Mouse (Mus musculus) T-helper 1 cell (primary cell): ENCODE results near the gene Ino80.

Experiments used
- in situ Hi-C: fragments of 300-600 bp; cut with MboI, MseI; formaldehyde crosslinking; loops from one replicate; pipeline ENCODE4 v1.15.1; 2025; ENCODE audit warnings: high pct_unique_total_duplicates

Gene Ino80

DNA sequence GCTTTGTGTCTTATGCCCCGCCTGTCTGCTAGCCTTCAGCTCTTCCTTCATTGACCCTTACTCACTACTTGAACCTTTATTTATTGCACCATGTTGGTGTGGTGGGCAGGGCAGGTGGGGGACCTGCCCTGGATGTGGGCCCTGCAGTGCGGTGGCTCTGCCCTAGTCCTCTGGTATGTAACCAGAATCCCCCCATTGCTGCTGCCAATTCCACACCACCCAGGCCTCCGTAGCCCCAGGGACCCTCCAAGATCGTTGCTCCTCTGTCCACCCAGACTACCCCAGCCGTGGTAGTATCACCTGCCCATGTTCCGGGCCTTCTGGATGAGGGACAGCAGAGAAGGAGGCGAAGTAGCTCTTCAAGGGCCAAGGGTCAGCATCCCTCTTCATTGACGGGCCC is 123.8 kb downstream of the Ino80 start:
- in situ Hi-C loops, result no loop called here

DNA sequence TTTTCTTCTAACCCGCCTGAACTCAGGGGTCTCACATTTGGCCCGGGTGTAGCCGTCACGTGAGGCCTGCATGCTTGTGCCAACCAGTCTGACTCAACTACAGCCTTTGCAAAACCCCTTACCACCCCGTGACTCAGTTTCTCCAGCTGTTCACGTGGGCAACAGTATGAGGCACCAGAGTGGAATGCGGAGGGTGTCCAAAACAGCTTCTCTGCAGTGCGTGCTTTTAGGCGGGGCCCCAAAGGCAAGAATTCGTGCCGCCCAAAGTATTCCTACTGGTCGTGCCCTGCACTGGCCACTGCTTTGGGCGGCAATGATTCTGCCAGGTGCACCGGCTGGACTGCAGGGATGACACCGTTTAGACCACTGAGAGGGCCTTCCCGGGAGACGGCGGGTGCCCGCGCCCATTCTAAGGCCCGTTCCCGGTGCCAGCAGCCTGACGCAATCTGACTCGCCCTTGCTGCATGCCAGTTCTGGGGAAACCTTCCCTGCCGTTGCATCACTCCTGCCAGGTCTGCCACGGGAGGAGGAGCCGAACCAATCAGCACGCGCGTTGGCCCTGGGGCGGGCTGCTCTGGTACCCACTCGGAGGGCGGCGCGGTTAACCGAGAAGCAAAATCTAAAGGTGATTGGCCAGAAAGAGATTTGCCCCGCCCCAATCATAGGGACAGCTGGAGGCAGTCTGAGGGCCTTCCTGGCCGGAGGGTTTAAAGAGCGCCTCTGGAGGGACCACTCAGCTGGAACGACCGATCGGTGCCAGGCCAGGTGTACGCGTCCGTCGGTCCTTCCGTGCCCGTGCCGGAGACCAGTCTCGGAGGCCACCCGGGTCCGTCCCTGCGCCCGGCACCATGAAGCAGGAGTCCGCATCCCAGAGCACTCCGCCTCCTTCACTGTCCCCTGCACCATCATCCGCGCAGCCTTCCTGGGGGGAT is 126.7 kb downstream of the Ino80 start, which contains the start of gene Chac1:
Gene Chac1 (plus strand): TSS at position 675 of the 932 bp plus-strand sequence.
- in situ Hi-C loops, result no loop called here

DNA sequence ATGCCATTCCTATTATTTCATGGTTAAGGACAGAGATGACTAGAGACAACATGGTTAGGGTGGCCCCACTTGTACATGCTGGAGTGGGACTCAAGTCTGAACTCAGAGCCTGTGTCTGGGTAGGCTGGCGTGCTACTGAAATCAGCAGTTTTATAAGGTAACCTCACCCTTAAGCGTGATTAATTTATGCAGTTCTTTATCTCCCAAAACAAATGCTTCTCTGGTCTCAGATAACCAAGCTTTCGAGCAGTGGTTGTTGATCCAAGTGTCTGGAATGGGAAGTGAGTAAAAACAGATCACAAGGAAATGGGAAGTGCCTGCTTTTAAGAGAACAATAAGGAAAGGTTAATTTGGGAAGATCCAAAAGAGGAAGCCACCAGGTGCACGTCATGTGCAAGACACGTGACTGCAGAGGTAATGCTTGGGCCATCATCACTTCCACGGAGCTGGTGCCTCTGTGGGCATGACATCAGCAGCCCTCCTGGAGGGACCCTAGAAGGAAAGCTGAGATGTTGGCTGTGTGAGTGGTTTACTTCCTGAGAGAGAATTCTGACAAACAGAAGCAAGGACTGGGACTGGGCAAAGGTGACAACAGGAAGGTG is 132.8 kb downstream of the Ino80 start:
- in situ Hi-C loops, result no loop called here

DNA sequence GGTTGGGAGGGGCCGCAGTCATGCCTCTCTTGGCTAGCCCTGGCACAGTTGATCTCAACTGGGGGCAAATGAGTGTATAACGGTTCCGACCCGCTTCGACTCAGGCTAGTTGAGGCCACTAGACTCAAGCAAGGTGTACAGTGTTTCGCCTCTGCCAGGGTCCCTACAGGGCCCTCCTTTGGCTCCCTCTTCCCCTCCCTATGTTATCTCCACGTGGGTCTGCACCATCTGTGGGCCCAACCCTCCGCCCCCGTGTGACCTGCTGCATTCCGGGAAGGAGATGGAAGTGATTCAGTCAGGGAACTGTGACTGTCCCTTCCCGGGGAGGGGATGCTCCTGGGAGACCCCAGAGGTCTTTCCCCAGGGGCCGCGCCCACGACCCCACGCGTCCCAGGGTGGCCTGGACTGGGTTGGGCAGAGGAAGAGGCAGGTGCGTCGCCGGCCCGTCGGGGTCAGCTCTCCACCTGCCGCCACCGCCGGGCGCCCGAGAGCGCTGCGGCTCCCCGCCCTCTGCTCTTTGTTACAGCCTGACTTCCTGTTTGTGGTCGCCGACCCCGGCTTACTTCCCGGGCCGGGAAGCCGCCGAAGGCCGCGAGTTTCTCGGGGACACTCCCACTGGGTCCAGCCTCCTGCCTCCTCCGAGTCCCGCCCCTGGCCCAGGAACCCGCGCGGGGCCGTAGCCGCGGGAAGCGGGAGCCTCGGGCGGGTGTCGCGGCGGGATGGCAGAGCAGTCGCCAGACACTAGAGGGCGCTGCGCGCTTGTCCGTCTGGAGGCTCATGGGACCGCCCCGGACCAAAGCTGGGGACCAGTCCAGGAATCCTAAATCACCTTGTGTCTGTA is 139.8 kb downstream of the Ino80 start:
- in situ Hi-C loops, result no loop called here

DNA sequence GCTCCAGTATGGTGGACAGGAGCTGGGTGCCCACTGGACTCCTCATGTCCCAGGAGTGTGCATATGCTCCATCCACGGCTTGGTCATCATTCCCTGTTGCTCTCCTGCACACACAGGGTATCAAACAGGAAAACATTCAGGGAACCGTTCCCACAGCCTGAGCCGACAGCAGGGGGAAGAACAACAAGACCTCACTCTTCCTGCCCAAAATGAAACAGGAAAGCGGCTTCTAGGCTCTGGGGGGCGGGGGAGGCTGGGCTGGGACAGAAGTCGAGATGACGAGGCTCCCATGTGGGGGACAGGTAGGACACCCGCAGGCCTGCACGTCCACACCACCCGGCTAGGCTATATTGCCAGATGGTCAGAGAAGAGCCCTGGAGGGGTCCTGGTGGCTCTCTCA is 141.0 kb downstream of the Ino80 start:
- in situ Hi-C loops, result no loop called here

DNA sequence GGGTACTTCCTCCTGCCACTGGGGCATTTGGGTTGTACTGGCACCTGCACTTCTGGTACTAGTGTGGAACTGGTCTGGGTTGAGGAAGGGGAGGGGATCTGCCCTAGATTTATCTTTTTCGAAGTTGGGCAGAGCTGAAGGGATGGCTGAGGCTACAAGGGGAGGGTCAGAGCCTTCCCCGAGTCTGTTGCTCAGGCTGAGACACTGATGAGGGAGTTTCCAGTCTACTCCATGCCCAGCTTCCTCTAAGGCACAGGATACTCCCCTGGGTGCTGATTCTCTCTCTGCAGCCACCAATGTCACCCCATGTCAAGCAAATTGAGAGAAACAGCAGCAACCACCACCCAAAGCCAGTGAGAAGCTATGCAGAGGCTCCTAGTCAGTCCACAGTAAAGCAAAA is 141.5 kb downstream of the Ino80 start:
- in situ Hi-C loops, result no loop called here

DNA sequence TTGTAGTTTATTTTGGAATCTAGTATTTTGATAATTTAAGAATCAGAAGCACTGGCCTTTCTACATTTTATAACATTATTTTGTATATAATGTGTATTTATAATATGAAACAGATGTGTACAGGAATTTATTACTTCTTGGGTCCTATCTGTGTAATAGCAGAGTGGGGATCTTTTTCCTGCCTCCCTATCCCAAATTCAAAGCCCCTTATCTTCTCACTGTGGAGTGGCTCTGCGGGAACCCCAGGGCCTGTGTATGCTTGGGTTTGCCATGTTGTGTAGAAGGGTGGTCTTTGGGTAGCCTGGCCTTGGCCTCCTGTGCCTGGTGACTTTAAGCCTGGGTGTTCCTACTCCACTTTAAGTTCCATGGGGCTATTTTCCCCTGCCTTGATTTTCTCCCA is 142.0 kb downstream of the Ino80 start:
- in situ Hi-C loops, result no loop called here

DNA sequence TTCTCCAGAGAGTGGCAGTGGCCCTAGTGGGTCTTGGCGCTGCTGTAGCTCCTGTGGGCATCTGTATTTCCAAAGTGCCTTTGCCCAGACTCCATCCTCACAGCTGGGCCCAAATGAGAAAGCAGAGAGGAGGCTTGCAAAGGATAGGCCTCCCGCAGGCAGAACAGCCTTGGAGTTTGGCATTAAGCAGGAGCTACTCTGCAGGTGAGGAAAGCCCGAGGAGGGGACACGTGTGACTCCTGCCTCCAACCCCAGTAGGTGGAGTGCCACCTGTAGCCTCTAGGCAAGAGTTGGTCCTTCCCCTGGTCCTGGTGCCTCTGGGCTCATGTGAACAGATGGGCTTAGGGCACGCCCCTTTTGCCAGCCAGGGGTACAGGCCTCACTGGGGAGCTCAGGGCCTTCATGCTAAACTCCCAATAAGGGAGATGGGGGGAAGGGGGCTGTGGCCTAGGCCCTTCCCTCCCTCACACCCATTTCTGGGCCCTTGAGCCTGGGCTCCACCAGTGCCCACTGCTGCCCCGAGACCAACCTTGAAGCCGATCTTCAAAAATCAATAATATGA is 142.4 kb downstream of the Ino80 start:
- in situ Hi-C loops, result no loop called here

DNA sequence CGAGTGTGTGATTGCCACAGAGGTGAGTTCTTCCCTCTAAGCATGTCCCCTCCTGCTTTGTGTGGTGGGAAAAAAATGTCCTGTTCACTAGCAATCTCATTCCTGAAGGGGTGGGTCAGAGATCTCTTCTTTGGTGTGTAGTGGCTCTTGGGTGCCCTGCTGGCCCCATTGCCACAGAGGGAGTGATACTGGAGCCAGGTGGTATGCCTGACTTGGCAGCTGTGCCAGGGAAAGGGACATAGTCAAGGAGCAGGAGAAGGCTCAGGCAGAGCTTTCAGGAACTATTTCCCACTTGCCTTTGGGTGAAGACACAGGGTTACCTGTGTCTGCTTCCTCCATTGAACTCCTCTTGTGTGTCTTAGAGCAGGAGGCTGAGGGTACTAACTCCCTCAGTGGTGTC is 143.4 kb downstream of the Ino80 start:
- in situ Hi-C loops, result no loop called here

DNA sequence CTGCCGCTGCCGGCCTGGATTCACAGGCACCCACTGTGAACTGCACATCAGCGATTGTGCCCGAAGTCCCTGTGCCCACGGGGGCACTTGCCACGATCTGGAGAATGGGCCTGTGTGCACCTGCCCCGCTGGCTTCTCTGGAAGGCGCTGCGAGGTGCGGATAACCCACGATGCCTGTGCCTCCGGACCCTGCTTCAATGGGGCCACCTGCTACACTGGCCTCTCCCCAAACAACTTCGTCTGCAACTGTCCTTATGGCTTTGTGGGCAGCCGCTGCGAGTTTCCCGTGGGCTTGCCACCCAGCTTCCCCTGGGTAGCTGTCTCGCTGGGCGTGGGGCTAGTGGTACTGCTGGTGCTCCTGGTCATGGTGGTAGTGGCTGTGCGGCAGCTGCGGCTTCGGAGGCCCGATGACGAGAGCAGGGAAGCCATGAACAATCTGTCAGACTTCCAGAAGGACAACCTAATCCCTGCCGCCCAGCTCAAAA is 145.3 kb downstream of the Ino80 start:
- in situ Hi-C loops, result no loop called here

DNA sequence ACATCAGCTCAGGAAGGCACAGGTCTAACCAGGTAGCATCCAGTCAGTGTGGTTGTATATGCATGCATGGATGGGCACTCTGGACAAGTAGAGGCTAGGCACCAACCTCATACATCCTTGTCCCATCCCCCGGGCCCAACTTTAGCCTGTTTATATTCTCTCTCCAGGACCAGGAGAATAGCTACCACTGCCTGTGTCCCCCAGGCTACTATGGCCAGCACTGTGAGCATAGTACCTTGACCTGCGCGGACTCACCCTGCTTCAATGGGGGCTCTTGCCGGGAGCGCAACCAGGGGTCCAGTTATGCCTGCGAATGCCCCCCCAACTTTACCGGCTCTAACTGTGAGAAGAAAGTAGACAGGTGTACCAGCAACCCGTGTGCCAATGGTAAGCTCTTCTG is 146.7 kb downstream of the Ino80 start:
- in situ Hi-C loops, result no loop called here

DNA sequence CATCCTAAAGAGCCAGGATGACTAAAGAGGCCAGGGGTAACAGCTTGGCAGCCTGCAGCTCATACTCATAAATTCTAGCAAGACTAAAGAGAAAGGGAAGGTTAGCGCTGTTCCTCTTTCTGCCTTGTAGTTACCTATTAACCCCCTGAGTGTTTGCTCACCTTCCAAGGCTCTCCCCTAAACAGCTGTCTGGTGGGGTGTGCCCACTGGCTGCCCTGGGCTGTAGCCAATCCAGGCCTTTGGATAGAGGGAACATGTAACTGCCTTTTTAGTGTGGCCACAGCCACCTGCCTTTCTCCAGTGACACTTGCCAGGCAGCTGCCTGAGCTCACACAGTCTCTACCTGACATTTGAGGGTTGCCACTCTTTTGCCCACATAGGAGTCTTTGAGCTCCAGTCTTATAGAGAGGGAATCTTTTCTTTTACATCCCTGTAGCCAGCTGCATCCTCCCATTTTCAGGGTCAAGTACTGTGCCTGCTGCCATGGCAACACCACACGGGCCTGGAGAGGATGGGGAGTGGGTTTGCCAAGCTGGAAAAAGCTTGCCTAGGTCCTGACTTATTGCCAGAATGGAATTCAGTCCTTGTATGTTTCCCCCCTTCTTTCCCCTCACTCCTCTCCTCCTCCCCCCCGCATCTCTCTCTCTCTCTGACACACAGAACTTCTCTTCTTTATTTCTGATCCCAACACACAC is 148.2 kb downstream of the Ino80 start:
- in situ Hi-C loops, result no loop called here

DNA sequence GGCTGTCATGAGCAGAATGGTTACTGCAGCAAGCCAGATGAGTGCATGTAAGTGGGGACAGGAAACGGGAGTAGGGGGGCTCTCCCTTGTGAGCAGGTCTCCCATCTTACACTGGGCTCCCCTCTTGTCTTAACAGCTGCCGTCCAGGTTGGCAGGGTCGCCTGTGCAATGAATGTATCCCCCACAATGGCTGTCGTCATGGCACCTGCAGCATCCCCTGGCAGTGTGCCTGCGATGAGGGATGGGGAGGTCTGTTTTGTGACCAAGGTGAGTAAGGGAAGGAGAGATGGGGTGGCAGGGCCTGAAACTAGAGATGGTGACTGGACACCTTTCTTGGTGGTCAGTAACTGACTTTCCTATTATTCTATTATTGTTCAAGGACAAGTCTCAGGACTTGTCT is 148.9 kb downstream of the Ino80 start:
- in situ Hi-C loops, result no loop called here

DNA sequence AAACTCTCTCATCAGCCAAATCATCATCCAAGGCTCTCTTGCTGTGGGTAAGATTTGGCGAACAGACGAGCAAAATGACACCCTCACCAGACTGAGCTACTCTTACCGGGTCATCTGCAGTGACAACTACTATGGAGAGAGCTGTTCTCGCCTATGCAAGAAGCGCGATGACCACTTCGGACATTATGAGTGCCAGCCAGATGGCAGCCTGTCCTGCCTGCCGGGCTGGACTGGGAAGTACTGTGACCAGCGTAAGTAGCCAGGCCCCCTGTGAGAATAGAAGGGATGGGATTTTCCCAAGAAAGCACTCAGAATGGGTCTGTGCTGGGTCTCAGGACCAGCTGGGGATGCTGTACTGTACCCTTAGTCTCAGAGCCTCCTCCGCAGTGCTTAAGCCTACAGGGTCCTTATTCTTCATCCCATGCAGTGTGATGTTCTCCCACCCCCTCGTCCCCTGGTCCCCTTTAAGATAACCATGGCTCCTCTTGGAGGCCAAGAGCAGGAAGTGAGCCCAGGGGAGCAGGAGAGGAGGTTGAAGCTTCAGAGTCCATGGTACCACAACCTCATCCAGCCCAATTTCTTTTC is 149.5 kb downstream of the Ino80 start:
- in situ Hi-C loops, result no loop called here

DNA sequence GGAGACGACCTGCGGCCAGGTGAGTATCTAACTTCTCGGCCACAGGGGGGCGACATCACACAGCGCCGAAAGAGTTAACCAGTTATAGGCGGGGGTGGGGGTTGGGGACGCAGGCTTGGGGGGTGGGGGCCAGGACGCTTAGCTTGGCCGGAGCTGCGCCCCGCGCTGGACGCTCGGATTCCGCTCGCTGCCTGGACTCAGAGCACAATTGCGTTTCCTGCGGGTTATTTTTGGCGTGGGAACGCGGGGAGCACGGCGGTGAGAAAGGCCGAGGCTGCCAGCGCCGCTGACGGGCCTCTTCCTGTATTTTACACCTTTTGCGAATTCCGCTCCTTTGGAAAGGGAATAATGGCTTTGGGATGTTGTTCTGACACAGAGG is 150.4 kb downstream of the Ino80 start:
- in situ Hi-C loops, result no loop called here

DNA sequence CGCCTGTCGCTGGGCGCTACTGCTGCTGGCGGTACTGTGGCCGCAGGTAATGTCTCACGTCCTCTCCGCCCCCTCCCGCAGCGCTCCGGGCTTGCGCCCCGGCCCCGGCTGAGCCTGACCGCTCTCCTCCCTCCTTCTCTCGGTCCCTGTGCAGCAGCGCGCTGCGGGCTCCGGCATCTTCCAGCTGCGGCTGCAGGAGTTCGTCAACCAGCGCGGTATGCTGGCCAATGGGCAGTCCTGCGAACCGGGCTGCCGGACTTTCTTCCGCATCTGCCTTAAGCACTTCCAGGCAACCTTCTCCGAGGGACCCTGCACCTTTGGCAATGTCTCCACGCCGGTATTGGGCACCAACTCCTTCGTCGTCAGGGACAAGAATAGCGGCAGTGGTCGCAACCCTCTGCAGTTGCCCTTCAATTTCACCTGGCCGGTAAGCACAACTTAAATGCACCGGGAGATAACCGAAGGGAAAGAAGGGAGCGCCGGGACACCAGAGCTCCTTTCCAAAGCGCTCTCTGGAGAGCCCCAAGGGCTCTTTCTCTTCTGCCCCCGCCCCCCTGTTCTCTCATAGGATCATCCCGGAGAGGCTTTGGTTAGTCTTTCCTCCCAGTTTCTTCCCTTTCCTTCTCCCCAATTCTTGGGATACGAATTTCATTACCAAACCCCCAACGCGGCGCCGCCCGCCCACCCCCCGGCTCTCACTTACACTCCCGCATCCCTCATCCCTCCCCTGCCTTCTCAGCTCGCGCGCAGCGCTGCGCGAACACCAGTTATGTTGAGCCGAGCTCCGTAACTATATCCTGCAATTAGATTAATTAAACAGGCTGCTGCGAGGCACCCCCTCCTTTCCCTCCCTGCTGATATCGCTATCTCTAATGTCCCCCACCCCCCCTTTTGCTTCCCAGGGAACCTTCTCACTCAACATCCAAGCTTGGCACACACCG is 151.1 kb downstream of the Ino80 start:
- in situ Hi-C loops, result no loop called here

DNA sequence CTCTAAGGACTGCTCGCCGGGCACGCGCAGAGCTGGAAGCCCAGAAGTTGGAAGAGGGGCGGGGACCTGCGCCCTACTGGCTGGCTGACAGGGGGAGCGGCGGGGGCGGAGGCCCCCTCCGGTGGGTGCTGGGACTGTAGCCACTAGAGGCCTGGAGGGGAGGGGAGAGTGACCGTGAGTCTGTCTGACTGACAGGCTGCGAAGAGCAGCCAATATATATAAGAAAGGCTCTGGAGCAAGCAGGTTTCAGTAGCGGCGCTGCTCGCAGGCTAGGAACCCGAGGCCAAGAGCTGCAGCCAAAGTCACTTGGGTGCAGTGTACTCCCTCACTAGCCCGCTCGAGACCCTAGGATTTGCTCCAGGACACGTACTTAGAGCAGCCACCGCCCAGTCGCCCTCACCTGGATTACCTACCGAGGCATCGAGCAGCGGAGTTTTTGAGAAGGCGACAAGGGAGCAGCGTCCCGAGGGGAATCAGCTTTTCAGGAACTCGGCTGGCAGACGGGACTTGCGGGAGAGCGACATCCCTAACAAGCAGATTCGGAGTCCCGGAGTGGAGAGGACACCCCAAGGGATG is 151.8 kb downstream of the Ino80 start, which contains the start of gene Dll4:
Gene Dll4 (plus strand): TSS at position 217 of the 576 bp plus-strand sequence.
- in situ Hi-C loops, result no loop called here

DNA sequence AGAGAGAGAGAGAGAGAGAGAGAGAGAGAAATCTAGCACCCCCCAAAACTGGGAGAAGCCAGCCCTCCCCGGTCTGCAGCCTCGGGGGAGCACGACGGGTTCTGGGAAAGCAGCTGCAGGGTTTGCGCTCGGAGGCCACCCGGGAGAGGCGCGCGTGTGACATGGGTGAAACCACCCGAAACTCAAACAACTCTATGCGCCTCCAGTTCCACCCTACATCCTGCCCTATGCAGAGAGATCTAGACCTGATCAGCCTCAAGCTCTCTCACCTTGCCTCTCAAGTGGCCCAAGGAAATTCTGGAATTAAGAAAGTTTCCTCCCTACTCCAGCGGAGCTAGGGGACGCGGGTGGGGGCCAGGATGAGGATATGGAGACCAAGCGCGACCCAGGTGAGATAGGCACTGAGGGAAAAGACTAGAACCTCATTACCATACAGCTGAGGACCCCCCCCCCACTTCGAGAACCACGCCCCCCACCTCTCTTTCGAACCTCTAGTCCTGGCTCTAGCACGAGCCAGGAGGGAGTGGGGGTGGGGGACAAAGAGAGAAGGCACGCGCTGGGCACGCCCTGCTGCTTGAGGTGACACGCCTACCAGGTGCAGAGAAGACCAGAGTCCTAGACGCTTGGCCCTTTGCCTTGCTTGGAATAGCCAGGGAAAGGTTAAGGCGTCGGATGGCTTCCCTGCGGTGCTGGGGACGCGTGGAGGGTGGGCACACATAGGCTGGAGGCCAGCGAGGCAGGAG is 152.7 kb downstream of the Ino80 start:
- in situ Hi-C loops, result no loop called here
